In genomic region chrX:150955441-150955840, GRCm38 (mm10) we compare ENCODE assay signal across 12 mouse cellular contexts.
A peak's percentile ranks its signal among the peaks of the same experiment; 100 is the strongest.
DNase-seq lines count a peak whose midpoint lies in the region; ATAC-seq and TF ChIP-seq lines count a peak whose summit lies in the region.
"Had no signal": no experiment of that assay in that cellular context is flagged by ENCODE, and none has a peak within 500 bp of the region (broad histone marks: within the 10 kb centered on the region; RNA-seq: fewer than 3 reads in every experiment).

No protein-coding gene starts in this region.

- no peaks in the 10 kb centered on the region for H3K36me3 ChIP-seq in kidney, postnatal 0 days (ENCODE audit: insufficient read depth, low read length)
- no peaks in the 10 kb centered on the region for H3K36me3 ChIP-seq in heart, embryonic 16.5 days (ENCODE audit: control insufficient read depth, insufficient read depth)
- H3K36me3 ChIP-seq in stomach, embryonic 16.5 days (ENCODE audit: control insufficient read depth, insufficient read depth, low read length): no peaks in the 10 kb centered on the region
- H3K36me3 ChIP-seq: embryonic facial prominence, embryonic 13.5 days; hindbrain, embryonic 15.5 days had no signal

- no peaks in the 10 kb centered on the region for H3K27me3 ChIP-seq in kidney, postnatal 0 days (ENCODE audit: insufficient read depth, low read length)
- H3K27me3 ChIP-seq in heart, embryonic 16.5 days (ENCODE audit: control insufficient read depth, insufficient read depth, low read length): no peaks in the 10 kb centered on the region
- H3K27me3 ChIP-seq in stomach, embryonic 16.5 days (ENCODE audit: control insufficient read depth, insufficient read depth, low read length): no peaks in the 10 kb centered on the region
- H3K27me3 ChIP-seq: embryonic facial prominence, embryonic 13.5 days; hindbrain, embryonic 15.5 days had no signal

- DNase-seq in kidney, postnatal 0 days (ENCODE audit: low spot score): peak; percentile 53
- DNase-seq in kidney, postnatal 36 days: no peak
- DNase-seq in gastrocnemius, adult 8-10 months (ENCODE audit: low spot score in 2 of 2): peak; percentile 10 to 66
- DNase-seq in kidney, postnatal 14 days: no peak
- DNase-seq: lung, postnatal 10 days; right cerebral cortex, adult 18-20 months; thymus, adult 2 months had no signal

- no peak overlapping the region for H3K27ac ChIP-seq in kidney, postnatal 0 days
- H3K27ac ChIP-seq in heart, embryonic 16.5 days (ENCODE audit: low read length): peak overlapping the region; percentile 64
- H3K27ac ChIP-seq in stomach, embryonic 16.5 days (ENCODE audit: low read length): peak overlapping the region; percentile 64

- no peaks in the 10 kb centered on the region for H3K4me1 ChIP-seq in kidney, postnatal 0 days (replicated peaks; ENCODE audit: insufficient read depth, low read length)
- H3K4me1 ChIP-seq in heart, embryonic 16.5 days (ENCODE audit: control insufficient read depth, insufficient read depth, low read length): no peaks in the 10 kb centered on the region
- no peaks in the 10 kb centered on the region for H3K4me1 ChIP-seq in stomach, embryonic 16.5 days (ENCODE audit: control insufficient read depth, insufficient read depth, low read length)
- H3K4me1 ChIP-seq: embryonic facial prominence, embryonic 13.5 days; hindbrain, embryonic 15.5 days had no signal

- no peak overlapping the region for H3K9ac ChIP-seq in kidney, postnatal 0 days (ENCODE audit: low read depth, low read length)
- no peak overlapping the region for H3K9ac ChIP-seq in heart, embryonic 16.5 days (ENCODE audit: low read length)
- H3K9ac ChIP-seq in stomach, embryonic 16.5 days (ENCODE audit: low read length): no peak overlapping the region
- H3K9ac ChIP-seq: embryonic facial prominence, embryonic 13.5 days had no signal

- ATAC-seq in kidney, postnatal 0 days (replicated peaks; ENCODE audit: low FRiP score, low read depth): no peak
- ATAC-seq in heart, embryonic 16.5 days (replicated peaks; ENCODE audit: extremely low read depth, insufficient read depth, low FRiP score): 0 out of 2 replicates have a peak, but pooled peaks have one; percentile 28
- peak; percentile 48; the same call in 1 of the 2 replicates for ATAC-seq in stomach, embryonic 16.5 days (ENCODE audit: insufficient read depth, low FRiP score)
- ATAC-seq in activated CD4-positive, CD25-positive, alpha-beta regulatory T cell, adult 4 months: no peak

- H3K4me3 ChIP-seq in kidney, postnatal 0 days (replicated peaks; ENCODE audit: low read depth, low read length): no peak overlapping the region
- no peak overlapping the region for H3K4me3 ChIP-seq in heart, embryonic 16.5 days (ENCODE audit: low read length)
- no peak overlapping the region for H3K4me3 ChIP-seq in stomach, embryonic 16.5 days (replicated peaks; ENCODE audit: low read length)
- H3K4me3 ChIP-seq: hindbrain, embryonic 15.5 days had no signal

- WGBS in kidney, postnatal 0 days: 44% methylated on average over 2 of the region's 2 CpGs
- 22% methylated on average over 2 of the region's 2 CpGs for WGBS in heart, embryonic 16.5 days
- 29% methylated on average over 2 of the region's 2 CpGs for WGBS in stomach, embryonic 16.5 days

- no peaks in the 10 kb centered on the region for H3K9me3 ChIP-seq in kidney, postnatal 0 days (replicated peaks; ENCODE audit: low read length)
- no peaks in the 10 kb centered on the region for H3K9me3 ChIP-seq in heart, embryonic 16.5 days (replicated peaks; ENCODE audit: control insufficient read depth, low read length)
- no peaks in the 10 kb centered on the region for H3K9me3 ChIP-seq in stomach, embryonic 16.5 days (replicated peaks; ENCODE audit: control insufficient read depth, low read length)
- H3K9me3 ChIP-seq: embryonic facial prominence, embryonic 13.5 days; hindbrain, embryonic 15.5 days had no signal

- TF ChIP-seq CTCF in kidney, postnatal 0 days (IDR thresholded peaks at IDR 0.05; ENCODE audit: low read depth): no peak

- H3K4me2 ChIP-seq in kidney, postnatal 0 days (ENCODE audit: low read length): no peak overlapping the region
- H3K4me2 ChIP-seq in heart, embryonic 16.5 days (ENCODE audit: low read depth, low read length): no peak overlapping the region
- H3K4me2 ChIP-seq in stomach, embryonic 16.5 days (ENCODE audit: low read depth, low read length): no peak overlapping the region

Comparison
In these comparisons a context has a peak if more than half of its experiments do, and no peak if none do; other contexts are left out.
1. DNase-seq: peak in kidney, postnatal 0 days (single experiment) and gastrocnemius, adult 8-10 months (2 of 2); none in kidney, postnatal 36 days (0 of 2) and kidney, postnatal 14 days (single experiment).
2. ATAC-seq: peak in heart, embryonic 16.5 days (single experiment) and stomach, embryonic 16.5 days (single experiment); none in kidney, postnatal 0 days (single experiment) and activated CD4-positive, CD25-positive, alpha-beta regulatory T cell, adult 4 months (single experiment).